Mouse (Mus musculus): Measurements from ENCODE around the gene Ugdh. TPM values are rescaled to one million over a fixed set of nuclear protein-coding genes. Genes with fewer than 3 reads are reported as not detected.

Ugdh gene
- total and polyA plus RNA-seq, 3 experiments, result 6.1 to 18.0 (median 13.6) TPM

- Histone ChIP-seq H3K9ac (ENCODE audit: low read depth, low read length) (no peak overlapping the region), H3K4me1 (ENCODE audit: control insufficient read depth, insufficient read depth, low read length) (peaks cover 20% of the 10 kb centered on the region), H3K27me3 (ENCODE audit: control insufficient read depth, insufficient read depth, low read length) (no peaks in the 10 kb centered on the region), H3K36me3 (ENCODE audit: control insufficient read depth, insufficient read depth, low read length) (peaks cover 5% of the 10 kb centered on the region; the same call in 1 of the 2 replicates), H3K4me3 (no peak overlapping the region), H3K27ac (peak overlapping the region; percentile 51), H3K79me2 (replicated peaks; ENCODE audit: control insufficient read depth, insufficient read depth, low read length) (peaks cover 2% of the 10 kb centered on the region; the same call in 1 of the 2 replicates)
- intact Hi-C loops (cut with DNase I), result loop anchor here (5.0 kb wide), 1 partner anchor 35 kb away; the partner anchor contains the start of gene Gm43552
- WGBS, result 64% methylated on average over 7 of the region's 7 CpGs
- DNase-seq, result peak in 1 of 2 experiments; percentile 39
- TF ChIP-seq CTCF (IDR thresholded peaks at IDR 0.05) (no peak), EP300 (IDR thresholded peaks at IDR 0.05; ENCODE audit: insufficient read depth, low read depth, low read length) (no peak), POLR2A (IDR thresholded peaks at IDR 0.05; ENCODE audit: insufficient read depth, low read depth, low read length) (no peak)
Measured at GRCm38 (mm10) chr5:65457086-65457827, 21.5 kb upstream of the Ugdh start.

- H3K9ac ChIP-seq (ENCODE audit: low read depth, low read length), result no peak overlapping the region
- TF ChIP-seq POLR2A (IDR thresholded peaks at IDR 0.05; ENCODE audit: insufficient read depth, low read depth, low read length), result 0 out of 2 replicates have a peak, but pooled peaks have one; percentile 11
- peak; percentile 56; the same call in 1 of the 2 replicates for TF ChIP-seq EP300 (IDR thresholded peaks at IDR 0.05; ENCODE audit: insufficient read depth, low read depth, low read length)
- no peak for TF ChIP-seq CTCF (IDR thresholded peaks at IDR 0.05)
- H3K36me3 ChIP-seq (ENCODE audit: control insufficient read depth, insufficient read depth, low read length), result peaks cover 5% of the 10 kb centered on the region; the same call in 1 of the 2 replicates
- peak; percentile 42 to 78 for DNase-seq
- no peaks in the 10 kb centered on the region for H3K27me3 ChIP-seq (ENCODE audit: control insufficient read depth, insufficient read depth, low read length)
- intact Hi-C loops (cut with DNase I), result loop anchor here (5.0 kb wide), 1 partner anchor 38 kb away; the partner anchor contains the start of gene Gm43552
- no peaks in the 10 kb centered on the region for H3K79me2 ChIP-seq (replicated peaks; ENCODE audit: control insufficient read depth, insufficient read depth, low read length)
- H3K27ac ChIP-seq, result peak overlapping the region; percentile 69
- H3K4me3 ChIP-seq, result no peak overlapping the region
- peaks cover 20% of the 10 kb centered on the region for H3K4me1 ChIP-seq (ENCODE audit: control insufficient read depth, insufficient read depth, low read length)
- 20% methylated on average over 5 of the region's 5 CpGs for WGBS
Measured at GRCm38 (mm10) chr5:65454771-65455170, 19.0 kb upstream of the Ugdh start.

- Histone ChIP-seq H3K4me3 (no peak overlapping the region), H3K27ac (no peak overlapping the region), H3K27me3 (ENCODE audit: control insufficient read depth, insufficient read depth, low read length) (no peaks in the 10 kb centered on the region), H3K36me3 (ENCODE audit: control insufficient read depth, insufficient read depth, low read length) (no peaks in the 10 kb centered on the region), H3K79me2 (replicated peaks; ENCODE audit: control insufficient read depth, insufficient read depth, low read length) (no peaks in the 10 kb centered on the region), H3K9ac (ENCODE audit: low read depth, low read length) (no peak overlapping the region), H3K4me1 (ENCODE audit: control insufficient read depth, insufficient read depth, low read length) (peaks cover 2% of the 10 kb centered on the region; the same call in 1 of the 2 replicates)
- WGBS, result 84% methylated on average over 4 of the region's 4 CpGs
- intact Hi-C loops (cut with DNase I), result no loop called here
- TF ChIP-seq CTCF (IDR thresholded peaks at IDR 0.05) (no peak), EP300 (IDR thresholded peaks at IDR 0.05; ENCODE audit: insufficient read depth, low read depth, low read length) (no peak), POLR2A (IDR thresholded peaks at IDR 0.05; ENCODE audit: insufficient read depth, low read depth, low read length) (no peak)
- no peak for DNase-seq
Measured at GRCm38 (mm10) chr5:65448941-65449340, 13.2 kb upstream of the Ugdh start.

- no peaks in the 10 kb centered on the region for H3K36me3 ChIP-seq (ENCODE audit: control insufficient read depth, insufficient read depth, low read length)
- no peaks in the 10 kb centered on the region for H3K79me2 ChIP-seq (replicated peaks; ENCODE audit: control insufficient read depth, insufficient read depth, low read length)
- no peak for DNase-seq
- TF ChIP-seq CTCF (IDR thresholded peaks at IDR 0.05) (no peak), POLR2A (IDR thresholded peaks at IDR 0.05; ENCODE audit: insufficient read depth, low read depth, low read length) (no peak), EP300 (IDR thresholded peaks at IDR 0.05; ENCODE audit: insufficient read depth, low read depth, low read length) (no peak)
- H3K27me3 ChIP-seq (ENCODE audit: control insufficient read depth, insufficient read depth, low read length), result no peaks in the 10 kb centered on the region
- H3K4me1 ChIP-seq (ENCODE audit: control insufficient read depth, insufficient read depth, low read length), result peaks cover 2% of the 10 kb centered on the region; the same call in 1 of the 2 replicates
- H3K4me3 ChIP-seq, result no peak overlapping the region
- H3K9ac ChIP-seq (ENCODE audit: low read depth, low read length), result no peak overlapping the region
- no peak overlapping the region for H3K27ac ChIP-seq
- 82% methylated on average over 2 of the region's 2 CpGs for WGBS
- intact Hi-C loops (cut with DNase I), result no loop called here
Measured at GRCm38 (mm10) chr5:65447826-65448225, 12.1 kb upstream of the Ugdh start.

GRCm38 (mm10) chr5:65446756-65447155, 11.0 kb upstream of the Ugdh start:
- Histone ChIP-seq H3K79me2 (replicated peaks; ENCODE audit: control insufficient read depth, insufficient read depth, low read length) (no peaks in the 10 kb centered on the region), H3K36me3 (ENCODE audit: control insufficient read depth, insufficient read depth, low read length) (no peaks in the 10 kb centered on the region), H3K4me1 (ENCODE audit: control insufficient read depth, insufficient read depth, low read length) (peaks cover 2% of the 10 kb centered on the region; the same call in 1 of the 2 replicates), H3K9ac (ENCODE audit: low read depth, low read length) (no peak overlapping the region), H3K4me3 (no peak overlapping the region), H3K27ac (no peak overlapping the region), H3K27me3 (ENCODE audit: control insufficient read depth, insufficient read depth, low read length) (no peaks in the 10 kb centered on the region)
- intact Hi-C loops (cut with DNase I), result no loop called here
- WGBS, result 87% methylated on average over 2 of the region's 2 CpGs
- TF ChIP-seq CTCF (IDR thresholded peaks at IDR 0.05) (no peak), POLR2A (IDR thresholded peaks at IDR 0.05; ENCODE audit: insufficient read depth, low read depth, low read length) (no peak), EP300 (IDR thresholded peaks at IDR 0.05; ENCODE audit: insufficient read depth, low read depth, low read length) (no peak)
- DNase-seq, result no peak

- Histone ChIP-seq H3K27me3 (ENCODE audit: control insufficient read depth, insufficient read depth, low read length) (no peaks in the 10 kb centered on the region), H3K36me3 (ENCODE audit: control insufficient read depth, insufficient read depth, low read length) (no peaks in the 10 kb centered on the region), H3K27ac (no peak overlapping the region), H3K9ac (ENCODE audit: low read depth, low read length) (no peak overlapping the region), H3K79me2 (replicated peaks; ENCODE audit: control insufficient read depth, insufficient read depth, low read length) (no peaks in the 10 kb centered on the region), H3K4me1 (ENCODE audit: control insufficient read depth, insufficient read depth, low read length) (peaks cover 2% of the 10 kb centered on the region; the same call in 1 of the 2 replicates), H3K4me3 (no peak overlapping the region)
- WGBS, result 23% methylated on average over 3 of the region's 6 CpGs
- no peak for DNase-seq
- intact Hi-C loops (cut with DNase I), result no loop called here
- TF ChIP-seq POLR2A (IDR thresholded peaks at IDR 0.05; ENCODE audit: insufficient read depth, low read depth, low read length), result no peak
- TF ChIP-seq CTCF (IDR thresholded peaks at IDR 0.05), result no peak
- TF ChIP-seq EP300 (IDR thresholded peaks at IDR 0.05; ENCODE audit: insufficient read depth, low read depth, low read length), result no peak
Measured at GRCm38 (mm10) chr5:65444981-65445380, 9.2 kb upstream of the Ugdh start.
